Mouse (Mus musculus): Measurements from ENCODE around the gene Yars2. TPM values are rescaled to one million over a fixed set of nuclear protein-coding genes. Genes with fewer than 3 reads are reported as not detected.

The Yars2 gene
- polyA plus RNA-seq, 1 experiment: 6.9 TPM

GRCm38 (mm10) chr16:16262436-16262835, 40.3 kb upstream of the Yars2 start:
- Histone ChIP-seq H3K36me3 (ENCODE audit: control insufficient read depth, insufficient read depth, low read length) (no peaks in the 10 kb centered on the region), H3K27ac (ENCODE audit: control insufficient read depth, insufficient read depth, low read depth, low read length) (no peak overlapping the region), H3K4me1 (ENCODE audit: control insufficient read depth, insufficient read depth, low read length) (no peaks in the 10 kb centered on the region), H3K27me3 (ENCODE audit: control insufficient read depth, insufficient read depth, low read length) (no peaks in the 10 kb centered on the region), H3K4me3 (ENCODE audit: control insufficient read depth, low read depth, low read length) (no peak overlapping the region)
- TF ChIP-seq CTCF (IDR thresholded peaks at IDR 0.05; ENCODE audit: control insufficient read depth, insufficient read depth, insufficient replicate concordance, low read depth, low read length): no peak
- TF ChIP-seq POLR2A (IDR thresholded peaks at IDR 0.05; ENCODE audit: control insufficient read depth, low read depth, low read length): no peak

- H3K4me3 ChIP-seq (ENCODE audit: control insufficient read depth, low read depth, low read length): no peak overlapping the region
- no peaks in the 10 kb centered on the region for H3K27me3 ChIP-seq (ENCODE audit: control insufficient read depth, insufficient read depth, low read length)
- no peaks in the 10 kb centered on the region for H3K4me1 ChIP-seq (ENCODE audit: control insufficient read depth, insufficient read depth, low read length)
- TF ChIP-seq CTCF (IDR thresholded peaks at IDR 0.05; ENCODE audit: control insufficient read depth, insufficient read depth, insufficient replicate concordance, low read depth, low read length) (no peak), POLR2A (IDR thresholded peaks at IDR 0.05; ENCODE audit: control insufficient read depth, low read depth, low read length) (no peak)
- H3K27ac ChIP-seq (ENCODE audit: control insufficient read depth, insufficient read depth, low read depth, low read length): no peak overlapping the region
- H3K36me3 ChIP-seq (ENCODE audit: control insufficient read depth, insufficient read depth, low read length): no peaks in the 10 kb centered on the region
Observed at GRCm38 (mm10) chr16:16272978-16273377, 29.8 kb upstream of the Yars2 start.

GRCm38 (mm10) chr16:16273752-16274151, 29.0 kb upstream of the Yars2 start:
- no peak for TF ChIP-seq CTCF (IDR thresholded peaks at IDR 0.05; ENCODE audit: control insufficient read depth, insufficient read depth, insufficient replicate concordance, low read depth, low read length)
- no peaks in the 10 kb centered on the region for H3K4me1 ChIP-seq (ENCODE audit: control insufficient read depth, insufficient read depth, low read length)
- no peak overlapping the region for H3K4me3 ChIP-seq (ENCODE audit: control insufficient read depth, low read depth, low read length)
- H3K36me3 ChIP-seq (ENCODE audit: control insufficient read depth, insufficient read depth, low read length): no peaks in the 10 kb centered on the region
- no peak overlapping the region for H3K27ac ChIP-seq (ENCODE audit: control insufficient read depth, insufficient read depth, low read depth, low read length)
- no peaks in the 10 kb centered on the region for H3K27me3 ChIP-seq (ENCODE audit: control insufficient read depth, insufficient read depth, low read length)

- Histone ChIP-seq H3K36me3 (ENCODE audit: control insufficient read depth, insufficient read depth, low read length) (no peaks in the 10 kb centered on the region), H3K27me3 (ENCODE audit: control insufficient read depth, insufficient read depth, low read length) (no peaks in the 10 kb centered on the region), H3K4me1 (ENCODE audit: control insufficient read depth, insufficient read depth, low read length) (peaks cover 5% of the 10 kb centered on the region; the same call in 1 of the 2 replicates), H3K4me3 (ENCODE audit: control insufficient read depth, low read depth, low read length) (peak overlapping the region; percentile 94), H3K27ac (ENCODE audit: control insufficient read depth, insufficient read depth, low read depth, low read length) (peak overlapping the region; percentile 96)
- no peak for TF ChIP-seq POLR2A (IDR thresholded peaks at IDR 0.05; ENCODE audit: control insufficient read depth, low read depth, low read length)
- no peak for TF ChIP-seq CTCF (IDR thresholded peaks at IDR 0.05; ENCODE audit: control insufficient read depth, insufficient read depth, insufficient replicate concordance, low read depth, low read length)
Observed at GRCm38 (mm10) chr16:16303138-16303827, 518 bp downstream of the Yars2 start.

GRCm38 (mm10) chr16:16303888-16304287, 1.1 kb downstream of the Yars2 start:
- TF ChIP-seq CTCF (IDR thresholded peaks at IDR 0.05; ENCODE audit: control insufficient read depth, insufficient read depth, insufficient replicate concordance, low read depth, low read length) (no peak), POLR2A (IDR thresholded peaks at IDR 0.05; ENCODE audit: control insufficient read depth, low read depth, low read length) (no peak)
- peak overlapping the region; percentile 94; the same call in 1 of the 2 replicates for H3K4me3 ChIP-seq (ENCODE audit: control insufficient read depth, low read depth, low read length)
- H3K36me3 ChIP-seq (ENCODE audit: control insufficient read depth, insufficient read depth, low read length): no peaks in the 10 kb centered on the region
- no peaks in the 10 kb centered on the region for H3K27me3 ChIP-seq (ENCODE audit: control insufficient read depth, insufficient read depth, low read length)
- peaks cover 5% of the 10 kb centered on the region; the same call in 1 of the 2 replicates for H3K4me1 ChIP-seq (ENCODE audit: control insufficient read depth, insufficient read depth, low read length)
- no peak overlapping the region; the same call in 1 of the 2 replicates for H3K27ac ChIP-seq (ENCODE audit: control insufficient read depth, insufficient read depth, low read depth, low read length)

GRCm38 (mm10) chr16:16311319-16311718, 8.6 kb downstream of the Yars2 start:
- Histone ChIP-seq H3K27ac (ENCODE audit: control insufficient read depth, insufficient read depth, low read depth, low read length) (no peak overlapping the region), H3K27me3 (ENCODE audit: control insufficient read depth, insufficient read depth, low read length) (no peaks in the 10 kb centered on the region), H3K4me1 (ENCODE audit: control insufficient read depth, insufficient read depth, low read length) (no peaks in the 10 kb centered on the region), H3K4me3 (ENCODE audit: control insufficient read depth, low read depth, low read length) (no peak overlapping the region), H3K36me3 (ENCODE audit: control insufficient read depth, insufficient read depth, low read length) (no peaks in the 10 kb centered on the region)
- TF ChIP-seq CTCF (IDR thresholded peaks at IDR 0.05; ENCODE audit: control insufficient read depth, insufficient read depth, insufficient replicate concordance, low read depth, low read length) (no peak), POLR2A (IDR thresholded peaks at IDR 0.05; ENCODE audit: control insufficient read depth, low read depth, low read length) (no peak)

GRCm38 (mm10) chr16:16325775-16326336, 23.1 kb downstream of the Yars2 start:
- Histone ChIP-seq H3K27ac (ENCODE audit: control insufficient read depth, insufficient read depth, low read depth, low read length) (no peak overlapping the region), H3K27me3 (ENCODE audit: control insufficient read depth, insufficient read depth, low read length) (no peaks in the 10 kb centered on the region), H3K4me1 (ENCODE audit: control insufficient read depth, insufficient read depth, low read length) (no peaks in the 10 kb centered on the region), H3K36me3 (ENCODE audit: control insufficient read depth, insufficient read depth, low read length) (no peaks in the 10 kb centered on the region), H3K4me3 (ENCODE audit: control insufficient read depth, low read depth, low read length) (no peak overlapping the region)
- TF ChIP-seq CTCF (IDR thresholded peaks at IDR 0.05; ENCODE audit: control insufficient read depth, insufficient read depth, insufficient replicate concordance, low read depth, low read length): no peak
- TF ChIP-seq POLR2A (IDR thresholded peaks at IDR 0.05; ENCODE audit: control insufficient read depth, low read depth, low read length): no peak

All from testis, adult 2 months (tissue).